8 mouse cellular contexts compared by ENCODE assay signal in genomic region chr3:8245195-8245789, GRCm38 (mm10).
DNase-seq lines count a peak whose midpoint lies in the region; ATAC-seq lines count a peak whose summit lies in the region.
"Not testable (repeated sequence)": the region's sequence is repeated elsewhere in the genome, so short reads cannot be mapped to it uniquely, and the experiment has no call there.

No protein-coding gene starts in this region.

- not testable (repeated sequence) for H3K9me3 ChIP-seq in ES-E14 (ENCODE audit: control insufficient read depth, insufficient read depth, low read depth, low read length)

- peak; percentile 93 for ATAC-seq in erythroid progenitor cell, adult 5-6 weeks (replicated peaks; ENCODE audit: low FRiP score, poor library complexity, severe bottlenecking)

- in situ Hi-C loops in ES-E14 (cut with MboI; ENCODE audit: low sequenced_read_pairs in 2 of 2, unreplicated experiment in 2 of 2) = not testable (repeated sequence)

- not testable (repeated sequence) for H3K9ac ChIP-seq in ES-E14 (ENCODE audit: insufficient read depth, low read depth, low read length, poor library complexity, severe bottlenecking)

- not testable (repeated sequence) for H3K36me3 ChIP-seq in ES-E14 (ENCODE audit: control insufficient read depth, insufficient read depth, low read length, poor library complexity, severe bottlenecking)

- H3K4me1 ChIP-seq in ES-E14 (ENCODE audit: control insufficient read depth in 2 of 2, insufficient read depth in 2 of 2, low read length in 2 of 2, poor library complexity in 1 of 2) = not testable (repeated sequence)

- H3K4me3 ChIP-seq in ES-E14 (ENCODE audit: insufficient read depth in 1 of 2, low read depth in 1 of 2, low read length in 2 of 2, poor library complexity in 1 of 2, severe bottlenecking in 1 of 2) = not testable (repeated sequence)

- intact Hi-C loops in heart, postnatal 10 days (cut with DNase I) = not testable (repeated sequence)

- not testable (repeated sequence) for H3K27ac ChIP-seq in ES-E14 (ENCODE audit: insufficient read depth, low read depth, low read length, poor library complexity, severe bottlenecking)

- DNase-seq in ES-E14 (ENCODE audit: low read depth, low spot score) = peak; percentile 98
- peak; percentile 61 for DNase-seq in c-Kit-positive CD71-positive TER-119-negative erythroid progenitor cells, embryonic 14.5 days (ENCODE audit: low read depth)
- peak; percentile 22 to 44 for DNase-seq in heart, postnatal 10 days
- peak; percentile 42 to 56 for DNase-seq in kidney, postnatal 25 days
- peak; percentile 10 to 20 for DNase-seq in lung, adult 18-20 months
- peak; percentile 11 for DNase-seq in ovary, postnatal 14 days (ENCODE audit: low spot score)
- DNase-seq in thymus, adult 18-20 months = peak; percentile 6 to 26

Comparison
In these comparisons a context has a peak if more than half of its experiments do, and no peak if none do; other contexts are left out.
1. DNase-seq: peak in every context shown above with its lines; median percentile 98 in ES-E14; 61 in c-Kit-positive CD71-positive TER-119-negative erythroid progenitor cells, embryonic 14.5 days; 49 in kidney, postnatal 25 days; 33 in heart, postnatal 10 days; 16 in thymus, adult 18-20 months; 15 in lung, adult 18-20 months; 11 in ovary, postnatal 14 days.